Mouse (Mus musculus) myocyte (in vitro differentiated cells): ENCODE data around the gene Gpr26.

Source experiments
- E2F4 ChIP-seq: IDR thresholded peaks from one replicate; pipeline ENCODE4 v1.6.1; 2011; ENCODE audit warnings: mild to moderate bottlenecking, control low read depth, moderate library complexity; ENCODE audit not compliant: insufficient read depth
- MAX ChIP-seq: IDR thresholded peaks from one replicate; pipeline ENCODE4 v1.6.1; 2011; ENCODE audit warnings: low read depth, mild to moderate bottlenecking, control low read depth
- MYOD1 ChIP-seq, 3 experiments: IDR thresholded peaks; one replicate each; pipeline ENCODE4 v1.6.1; 2011; ENCODE audit warnings: control low read depth in 2 of 3, low read depth in 2 of 3, mild to moderate bottlenecking in 2 of 3, moderate library complexity in 1 of 3; ENCODE audit not compliant: insufficient read length in 2 of 3, control insufficient read depth in 1 of 3
- MYOG ChIP-seq, 3 experiments: IDR thresholded peaks; one replicate each; pipeline ENCODE4 v1.6.1; 2011; ENCODE audit warnings: control low read depth in 2 of 3, low read depth in 2 of 3, mild to moderate bottlenecking in 2 of 3; ENCODE audit not compliant: insufficient read length in 2 of 3, control insufficient read depth in 1 of 3, insufficient read depth in 1 of 3
- POLR2A ChIP-seq: IDR thresholded peaks from one replicate; pipeline ENCODE4 v1.6.1; 2011; ENCODE audit warnings: low read depth, mild to moderate bottlenecking, control low read depth, moderate library complexity; ENCODE audit not compliant: insufficient read length
- REST ChIP-seq: IDR thresholded peaks from one replicate; pipeline ENCODE4 v1.6.1; 2011; ENCODE audit warnings: mild to moderate bottlenecking, control low read depth, moderate library complexity; ENCODE audit not compliant: insufficient read depth, insufficient read length
- SRF ChIP-seq: IDR thresholded peaks from one replicate; pipeline ENCODE4 v1.6.1; 2011; ENCODE audit warnings: low read depth; ENCODE audit not compliant: control insufficient read depth, insufficient read length
- TCF12 ChIP-seq: IDR thresholded peaks from one replicate; pipeline ENCODE4 v1.6.1; 2011; ENCODE audit warnings: mild to moderate bottlenecking, control low read depth; ENCODE audit not compliant: poor library complexity, insufficient read depth, severe bottlenecking
- USF1 ChIP-seq: IDR thresholded peaks from one replicate; pipeline ENCODE4 v1.6.1; 2011; ENCODE audit warnings: low read depth, mild to moderate bottlenecking, control low read depth, moderate library complexity

- TF ChIP-seq POLR2A (no peak), REST (peak; percentile 68), MAX (no peak), SRF (no peak), MYOD1 (IDR thresholded peaks at IDR 0.05; ENCODE audit: control insufficient read depth in 1 of 3, insufficient read length in 2 of 3, low read depth in 2 of 3) (no peak), USF1 (no peak), TCF12 (no peak), MYOG (IDR thresholded peaks at IDR 0.05; ENCODE audit: control insufficient read depth in 1 of 3, insufficient read depth in 1 of 3, insufficient read length in 2 of 3, low read depth in 2 of 3) (no peak), E2F4 (no peak)
Measured at GRCm38 (mm10) chr7:131917384-131917783, 48.9 kb upstream of the Gpr26 start.
